Mouse (Mus musculus): ENCODE results near the gene Zfp27. TPM values are rescaled to one million over a fixed set of nuclear protein-coding genes. Genes with fewer than 3 reads are reported as not detected.
"Not testable (repeated sequence)": the region's sequence is repeated elsewhere in the genome, so short reads cannot be mapped to it uniquely, and the experiment has no call there.

Zfp27 gene
- polyA plus RNA-seq, 1 experiment from 2014 or later: 19.2 TPM

- H3K27me3 ChIP-seq (replicated peaks; ENCODE audit: control insufficient read depth, insufficient read depth, low read length): no peaks in the 10 kb centered on the region
- H3K9ac ChIP-seq (ENCODE audit: low read length): no peak overlapping the region
- peaks cover 24% of the 10 kb centered on the region for H3K36me3 ChIP-seq (ENCODE audit: control insufficient read depth, insufficient read depth, low read length)
- peak overlapping the region; percentile 57 for H3K4me2 ChIP-seq (ENCODE audit: low read length)
- peak overlapping the region; percentile 96; the same call in 1 of the 2 replicates for H3K27ac ChIP-seq (ENCODE audit: low read depth, low read length)
- 0 out of 2 replicates have a peak overlapping the region, but pooled peaks have one; percentile 62 for H3K4me3 ChIP-seq (ENCODE audit: low read depth, low read length)
- H3K9me3 ChIP-seq (replicated peaks; ENCODE audit: control insufficient read depth, low read length): no peaks in the 10 kb centered on the region
- 88% methylated on average over 5 of the region's 5 CpGs for WGBS
- ATAC-seq: no peak
- peaks cover 15% of the 10 kb centered on the region for H3K4me1 ChIP-seq (ENCODE audit: control insufficient read depth, insufficient read depth, low read length)
- DNase-seq (ENCODE audit: low spot score): no peak
Observed at GRCm38 (mm10) chr7:29907206-29907605, 834 bp upstream of the Zfp27 start.

- Histone ChIP-seq H3K9me3 (replicated peaks; ENCODE audit: control insufficient read depth, low read length) (no peaks in the 10 kb centered on the region), H3K27me3 (replicated peaks; ENCODE audit: control insufficient read depth, insufficient read depth, low read length) (no peaks in the 10 kb centered on the region), H3K9ac (ENCODE audit: low read length) (peak overlapping the region; percentile 68), H3K36me3 (ENCODE audit: control insufficient read depth, insufficient read depth, low read length) (peaks cover 20% of the 10 kb centered on the region), H3K4me3 (ENCODE audit: low read depth, low read length) (peak overlapping the region; percentile 62), H3K4me2 (ENCODE audit: low read length) (peak overlapping the region; percentile 57), H3K4me1 (ENCODE audit: control insufficient read depth, insufficient read depth, low read length) (peaks cover 15% of the 10 kb centered on the region), H3K27ac (ENCODE audit: low read depth, low read length) (peak overlapping the region; percentile 96)
- DNase-seq (ENCODE audit: low spot score) (no peak), ATAC-seq (peak; percentile 25; the same call in 1 of the 2 replicates)
- 15% methylated on average over 8 of the region's 8 CpGs for WGBS
Observed at GRCm38 (mm10) chr7:29906682-29907058, 298 bp upstream of the Zfp27 start.

DNA sequence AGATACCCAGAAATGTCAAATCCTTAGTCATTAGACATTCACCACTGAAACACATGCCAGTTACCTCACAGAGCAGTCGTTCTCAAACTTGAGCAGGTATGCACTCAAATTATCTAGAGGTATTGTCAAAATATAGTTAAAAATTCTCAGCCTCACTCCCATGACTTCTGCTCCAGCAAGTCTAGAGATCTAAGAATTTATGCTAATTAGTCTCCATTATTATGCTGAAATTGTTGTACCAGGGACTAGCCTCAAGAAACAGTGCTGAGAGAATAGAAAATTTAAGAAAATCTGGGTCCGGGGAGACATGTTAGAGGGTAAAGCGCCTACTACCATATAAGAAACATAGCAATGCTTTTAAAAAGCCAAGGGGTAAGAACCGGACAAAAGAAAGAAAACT, 2.3 kb downstream of the Zfp27 start:
- Histone ChIP-seq H3K9ac (ENCODE audit: low read length) (no peak overlapping the region), H3K9me3 (replicated peaks; ENCODE audit: control insufficient read depth, low read length) (no peaks in the 10 kb centered on the region), H3K4me2 (ENCODE audit: low read length) (no peak overlapping the region), H3K36me3 (ENCODE audit: control insufficient read depth, insufficient read depth, low read length) (peaks cover 30% of the 10 kb centered on the region), H3K27ac (ENCODE audit: low read depth, low read length) (no peak overlapping the region), H3K27me3 (replicated peaks; ENCODE audit: control insufficient read depth, insufficient read depth, low read length) (no peaks in the 10 kb centered on the region), H3K4me3 (ENCODE audit: low read depth, low read length) (no peak overlapping the region), H3K4me1 (ENCODE audit: control insufficient read depth, insufficient read depth, low read length) (peaks cover under 1% of the 10 kb centered on the region; the same call in 1 of the 2 replicates)
- WGBS: 95% methylated on average over 4 of the region's 4 CpGs
- DNase-seq (ENCODE audit: low spot score): no peak
- no peak for ATAC-seq

DNA sequence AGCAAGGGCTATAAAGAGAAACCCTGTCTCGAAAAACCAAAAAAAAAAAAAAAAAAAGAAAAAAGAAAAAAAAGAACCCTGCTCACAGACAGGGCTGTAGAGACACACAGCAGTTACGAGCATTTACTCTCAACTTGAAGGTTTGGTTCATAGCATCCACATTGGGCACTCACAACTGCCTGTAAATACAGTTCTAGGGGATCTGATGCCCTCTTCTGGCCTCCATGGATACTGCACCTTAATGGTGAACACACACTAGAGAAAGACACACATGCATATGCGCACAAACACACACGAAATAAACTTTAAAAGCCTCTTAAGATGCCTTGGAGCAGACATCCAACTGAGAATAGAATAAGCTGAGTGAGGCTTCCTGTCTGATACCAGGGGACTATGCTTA, 8.0 kb downstream of the Zfp27 start:
- Histone ChIP-seq H3K4me3 (ENCODE audit: low read depth, low read length) (no peak overlapping the region), H3K4me2 (ENCODE audit: low read length) (no peak overlapping the region), H3K27ac (ENCODE audit: low read depth, low read length) (no peak overlapping the region), H3K27me3 (replicated peaks; ENCODE audit: control insufficient read depth, insufficient read depth, low read length) (no peaks in the 10 kb centered on the region), H3K36me3 (ENCODE audit: control insufficient read depth, insufficient read depth, low read length) (peaks cover 76% of the 10 kb centered on the region), H3K4me1 (ENCODE audit: control insufficient read depth, insufficient read depth, low read length) (no peaks in the 10 kb centered on the region), H3K9ac (ENCODE audit: low read length) (no peak overlapping the region), H3K9me3 (replicated peaks; ENCODE audit: control insufficient read depth, low read length) (peaks cover 21% of the 10 kb centered on the region)
- no peak for DNase-seq (ENCODE audit: low spot score)
- no peak for ATAC-seq
- WGBS: 92% methylated on average over 4 of the region's 4 CpGs

DNA sequence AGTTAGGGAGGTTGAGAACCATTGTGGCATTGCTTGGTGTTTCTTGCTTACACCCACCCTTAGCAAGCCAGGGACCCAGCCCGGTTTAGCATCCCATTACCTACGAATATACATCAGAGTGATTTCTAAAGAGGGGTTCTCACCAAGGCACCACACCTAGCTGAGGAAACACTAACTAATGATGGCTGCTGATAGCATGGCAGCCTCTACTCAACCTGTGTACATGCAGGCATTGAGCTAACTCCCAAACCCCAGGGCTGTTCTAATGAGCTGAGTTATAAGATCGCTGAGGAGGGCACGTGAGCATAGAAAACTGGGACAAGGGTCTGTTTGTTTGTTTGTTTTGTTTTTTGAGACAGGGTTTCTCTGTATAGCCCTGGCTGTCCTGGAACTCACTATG, 13.6 kb downstream of the Zfp27 start:
- peaks cover 72% of the 10 kb centered on the region for H3K36me3 ChIP-seq (ENCODE audit: control insufficient read depth, insufficient read depth, low read length)
- no peak overlapping the region for H3K9ac ChIP-seq (ENCODE audit: low read length)
- H3K27me3 ChIP-seq (replicated peaks; ENCODE audit: control insufficient read depth, insufficient read depth, low read length): no peaks in the 10 kb centered on the region
- no peak overlapping the region for H3K27ac ChIP-seq (ENCODE audit: low read depth, low read length)
- H3K9me3 ChIP-seq (replicated peaks; ENCODE audit: control insufficient read depth, low read length): peaks cover 25% of the 10 kb centered on the region
- DNase-seq (ENCODE audit: low spot score) (no peak), ATAC-seq (no peak)
- H3K4me3 ChIP-seq (ENCODE audit: low read depth, low read length): no peak overlapping the region
- no peaks in the 10 kb centered on the region for H3K4me1 ChIP-seq (ENCODE audit: control insufficient read depth, insufficient read depth, low read length)
- no peak overlapping the region for H3K4me2 ChIP-seq (ENCODE audit: low read length)
- 98% methylated on average over 4 of the region's 4 CpGs for WGBS

DNA sequence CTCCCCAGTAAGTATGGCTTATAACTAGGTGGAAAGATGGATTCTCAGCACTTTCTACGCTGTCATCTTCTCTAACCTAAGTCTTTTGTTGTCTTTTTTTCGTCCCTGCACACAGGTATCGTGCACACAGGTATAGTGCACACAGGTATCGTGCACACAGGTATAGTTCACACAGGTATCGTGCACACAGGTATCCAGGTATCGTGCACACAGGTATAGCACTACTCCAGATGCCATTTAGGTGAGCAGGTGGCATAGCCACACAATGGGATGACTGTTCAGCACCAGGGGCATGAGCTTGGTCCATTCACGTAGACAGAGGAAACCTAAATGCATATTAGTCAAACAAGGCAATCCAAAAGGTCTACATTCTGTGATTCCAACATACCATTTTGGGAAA, 15.9 kb downstream of the Zfp27 start:
- H3K9me3 ChIP-seq (replicated peaks; ENCODE audit: control insufficient read depth, low read length): peaks cover 33% of the 10 kb centered on the region
- H3K4me3 ChIP-seq (ENCODE audit: low read depth, low read length): no peak overlapping the region
- H3K27ac ChIP-seq (ENCODE audit: low read depth, low read length): no peak overlapping the region
- WGBS: 97% methylated on average over 7 of the region's 7 CpGs
- no peak for DNase-seq (ENCODE audit: low spot score)
- H3K27me3 ChIP-seq (replicated peaks; ENCODE audit: control insufficient read depth, insufficient read depth, low read length): no peaks in the 10 kb centered on the region
- H3K4me2 ChIP-seq (ENCODE audit: low read length): no peak overlapping the region
- no peak for ATAC-seq
- H3K36me3 ChIP-seq (ENCODE audit: control insufficient read depth, insufficient read depth, low read length): peaks cover 54% of the 10 kb centered on the region
- no peaks in the 10 kb centered on the region for H3K4me1 ChIP-seq (ENCODE audit: control insufficient read depth, insufficient read depth, low read length)
- no peak overlapping the region for H3K9ac ChIP-seq (ENCODE audit: low read length)

GRCm38 (mm10) chr7:29880916-29881315, 25.5 kb downstream of the Zfp27 start:
- Histone ChIP-seq H3K4me3 (ENCODE audit: low read depth, low read length) (no peak overlapping the region), H3K9me3 (replicated peaks; ENCODE audit: control insufficient read depth, low read length) (peaks cover 6% of the 10 kb centered on the region; the same call in 1 of the 2 replicates), H3K4me1 (ENCODE audit: control insufficient read depth, insufficient read depth, low read length) (no peaks in the 10 kb centered on the region), H3K9ac (ENCODE audit: low read length) (no peak overlapping the region), H3K4me2 (ENCODE audit: low read length) (no peak overlapping the region), H3K36me3 (ENCODE audit: control insufficient read depth, insufficient read depth, low read length) (no peaks in the 10 kb centered on the region; the same call in none of the 2 replicates), H3K27ac (ENCODE audit: low read depth, low read length) (no peak overlapping the region), H3K27me3 (replicated peaks; ENCODE audit: control insufficient read depth, insufficient read depth, low read length) (no peaks in the 10 kb centered on the region)
- no peak for ATAC-seq
- WGBS: 90% methylated on average over 7 of the region's 7 CpGs
- no peak for DNase-seq (ENCODE audit: low spot score)

DNA sequence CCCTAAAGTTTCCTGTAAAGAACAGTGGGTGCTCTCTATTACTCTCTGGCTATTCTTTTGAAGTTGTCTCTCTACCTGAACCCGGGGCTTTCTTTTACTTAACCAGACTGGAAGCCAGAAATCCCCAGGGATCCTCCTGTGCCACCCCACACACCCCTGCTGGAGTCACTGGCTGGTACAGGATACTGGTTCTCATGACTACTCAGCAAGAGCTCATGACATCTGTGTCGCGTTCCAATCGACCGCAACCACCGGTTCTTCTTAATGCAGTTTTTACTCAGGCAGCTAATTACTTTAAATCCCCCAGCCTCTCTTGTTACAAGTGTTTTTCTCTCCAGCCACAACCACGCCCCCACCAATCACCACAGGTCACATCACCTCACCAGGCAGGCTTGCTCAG, 26.3 kb downstream of the Zfp27 start:
- no peak for ATAC-seq
- peaks cover 14% of the 10 kb centered on the region for H3K9me3 ChIP-seq (replicated peaks; ENCODE audit: control insufficient read depth, low read length)
- no peak for DNase-seq (ENCODE audit: low spot score)
- H3K27ac ChIP-seq (ENCODE audit: low read depth, low read length): no peak overlapping the region
- no peaks in the 10 kb centered on the region for H3K4me1 ChIP-seq (ENCODE audit: control insufficient read depth, insufficient read depth, low read length)
- H3K36me3 ChIP-seq (ENCODE audit: control insufficient read depth, insufficient read depth, low read length): peaks cover 8% of the 10 kb centered on the region
- WGBS: 53% methylated on average over 7 of the region's 7 CpGs
- H3K4me3 ChIP-seq (ENCODE audit: low read depth, low read length): no peak overlapping the region
- H3K27me3 ChIP-seq (replicated peaks; ENCODE audit: control insufficient read depth, insufficient read depth, low read length): no peaks in the 10 kb centered on the region
- H3K9ac ChIP-seq (ENCODE audit: low read length): no peak overlapping the region
- H3K4me2 ChIP-seq (ENCODE audit: low read length): no peak overlapping the region

- DNase-seq (ENCODE audit: low spot score): not testable (repeated sequence)
- 94% methylated on average over 9 of the region's 9 CpGs for WGBS
Observed at GRCm38 (mm10) chr7:29877561-29877960, 28.8 kb downstream of the Zfp27 start.

More at GRCm38 (mm10) chr7:29877561-29877960, 28.8 kb downstream of the Zfp27 start:
- H3K4me1 ChIP-seq (ENCODE audit: control insufficient read depth, insufficient read depth, low read length); H3K27me3 ChIP-seq (replicated peaks; ENCODE audit: control insufficient read depth, insufficient read depth, low read length); ATAC-seq; H3K4me3 ChIP-seq (ENCODE audit: low read depth, low read length); H3K9ac ChIP-seq (ENCODE audit: low read length); H3K27ac ChIP-seq (ENCODE audit: low read depth, low read length); H3K4me2 ChIP-seq (ENCODE audit: low read length): not testable (repeated sequence)
- peaks cover 28% of the 10 kb centered on the region for H3K9me3 ChIP-seq (replicated peaks; ENCODE audit: control insufficient read depth, low read length)
- H3K36me3 ChIP-seq (ENCODE audit: control insufficient read depth, insufficient read depth, low read length): peaks cover 19% of the 10 kb centered on the region
